Mouse (Mus musculus): Measurements from ENCODE around the gene Cckar. TPM values are rescaled to one million over a fixed set of nuclear protein-coding genes. Genes with fewer than 3 reads are reported as not detected.

Cckar gene
- total and polyA plus RNA-seq, 3 experiments, result not detected

GRCm38 (mm10) chr5:53662413-53662812 lies 45.1 kb downstream of the Cckar start:
- no peaks in the 10 kb centered on the region for H3K9me3 ChIP-seq (replicated peaks; ENCODE audit: low read length)
- H3K27ac ChIP-seq (ENCODE audit: insufficient read depth, low read depth), result no peak overlapping the region
- H3K27me3 ChIP-seq (replicated peaks), result no peaks in the 10 kb centered on the region
- dilution Hi-C loops (cut with MboI; ENCODE audit: extremely low pct_ligation_motif_present, extremely low pct_unique_long_range_greater_than_20kb, low sequenced_read_pairs) (no loop called here), in situ Hi-C loops (cut with MboI; ENCODE audit: low pct_ligation_motif_present, low pct_unique_long_range_greater_than_20kb, low sequenced_read_pairs) (no loop called here)
- DNase-seq (ENCODE audit: extremely low read depth), result no peak
- no peak for TF ChIP-seq NRF1 (IDR thresholded peaks at IDR 0.05; ENCODE audit: low read depth, low read length)
- no peak for TF ChIP-seq USF2 (conservative IDR thresholded peaks at IDR 0.05; ENCODE audit: low read depth, low read length)
- TF ChIP-seq TCF12 (IDR thresholded peaks at IDR 0.05; ENCODE audit: low read depth, low read length), result no peak
- no peak for TF ChIP-seq POLR2AphosphoS2 (IDR thresholded peaks at IDR 0.05; ENCODE audit: low read depth, low read length)
- TF ChIP-seq JUND (conservative IDR thresholded peaks at IDR 0.05; ENCODE audit: low read depth, low read length), result no peak
- TF ChIP-seq IRF4 (IDR thresholded peaks at IDR 0.05; ENCODE audit: low read depth, low read length), result no peak
- TF ChIP-seq KAT2A (IDR thresholded peaks at IDR 0.05; ENCODE audit: insufficient replicate concordance, low read length), result no peak
- no peak for TF ChIP-seq MXI1 (IDR thresholded peaks at IDR 0.05; ENCODE audit: low read depth, low read length)
- no peak for TF ChIP-seq UBTF (IDR thresholded peaks at IDR 0.05; ENCODE audit: low read depth, low read length)
- TF ChIP-seq NELFE (IDR thresholded peaks at IDR 0.05; ENCODE audit: low read depth, low read length), result no peak
- peaks cover 12 to 32% of the 10 kb centered on the region in 2 experiments for H3K36me3 ChIP-seq (replicated peaks in 1 of 2; ENCODE audit: control insufficient read depth in 1 of 2, insufficient read depth in 1 of 2, low read length in 1 of 2)
- H3K79me2 ChIP-seq (replicated peaks; ENCODE audit: control insufficient read depth, extremely low read depth, insufficient read depth, poor library complexity, severe bottlenecking), result no peaks in the 10 kb centered on the region
- no peak overlapping the region for H3K4me3 ChIP-seq (replicated peaks in 1 of 3; ENCODE audit: low read depth in 2 of 3, low read length in 2 of 3, poor library complexity in 1 of 3)
- H3K9ac ChIP-seq (ENCODE audit: insufficient read depth, low read depth), result no peak overlapping the region
- H3K4me1 ChIP-seq (ENCODE audit: control insufficient read depth in 1 of 2, insufficient read depth in 2 of 2), result peaks cover 0 to 17% of the 10 kb centered on the region in 2 experiments; a peak in 1 of 4 replicates
- H3K4me2 ChIP-seq (ENCODE audit: insufficient read depth, low read depth, poor library complexity, severe bottlenecking), result no peak overlapping the region

- Histone ChIP-seq H3K27me3 (replicated peaks) (no peaks in the 10 kb centered on the region), H3K9me3 (replicated peaks; ENCODE audit: low read length) (no peaks in the 10 kb centered on the region), H3K4me3 (replicated peaks in 1 of 3; ENCODE audit: low read depth in 2 of 3, low read length in 2 of 3, poor library complexity in 1 of 3) (no peak overlapping the region), H3K4me1 (ENCODE audit: control insufficient read depth in 1 of 2, insufficient read depth in 2 of 2) (peaks cover 0 to 17% of the 10 kb centered on the region in 2 experiments; a peak in 1 of 4 replicates), H3K79me2 (replicated peaks; ENCODE audit: control insufficient read depth, extremely low read depth, insufficient read depth, poor library complexity, severe bottlenecking) (no peaks in the 10 kb centered on the region), H3K9ac (ENCODE audit: insufficient read depth, low read depth) (no peak overlapping the region), H3K36me3 (replicated peaks in 1 of 2; ENCODE audit: control insufficient read depth in 1 of 2, insufficient read depth in 1 of 2, low read length in 1 of 2) (peaks cover 13 to 40% of the 10 kb centered on the region in 2 experiments), H3K4me2 (ENCODE audit: insufficient read depth, low read depth, poor library complexity, severe bottlenecking) (no peak overlapping the region), H3K27ac (ENCODE audit: insufficient read depth, low read depth) (no peak overlapping the region)
- no peak for DNase-seq (ENCODE audit: extremely low read depth)
- dilution Hi-C loops (cut with MboI; ENCODE audit: extremely low pct_ligation_motif_present, extremely low pct_unique_long_range_greater_than_20kb, low sequenced_read_pairs) (no loop called here), in situ Hi-C loops (cut with MboI; ENCODE audit: low pct_ligation_motif_present, low pct_unique_long_range_greater_than_20kb, low sequenced_read_pairs) (no loop called here)
- TF ChIP-seq TBP (conservative IDR thresholded peaks at IDR 0.05; ENCODE audit: low read depth, low read length) (no peak), UBTF (IDR thresholded peaks at IDR 0.05; ENCODE audit: low read depth, low read length) (no peak), MAZ (IDR thresholded peaks at IDR 0.05; ENCODE audit: low read depth, low read length) (no peak), MAX (IDR thresholded peaks at IDR 0.05; ENCODE audit: low read length) (no peak), RCOR1 (conservative IDR thresholded peaks at IDR 0.05; ENCODE audit: low read depth, low read length) (no peak)
These were observed 46.0 kb downstream of the Cckar start for GRCm38 (mm10) chr5:53661508-53661907.

GRCm38 (mm10) chr5:53657925-53658324 lies 49.6 kb downstream of the Cckar start:
- DNase-seq (ENCODE audit: extremely low read depth), result no peak
- TF ChIP-seq CHD2 (IDR thresholded peaks at IDR 0.05; ENCODE audit: low read length) (no peak), CHD1 (IDR thresholded peaks at IDR 0.05; ENCODE audit: low read depth, low read length) (no peak), USF1 (IDR thresholded peaks at IDR 0.05; ENCODE audit: low read depth, low read length) (no peak), ZMIZ1 (IDR thresholded peaks at IDR 0.05; ENCODE audit: low read depth, low read length) (no peak), MEF2A (IDR thresholded peaks at IDR 0.05; ENCODE audit: borderline replicate concordance, low read depth, low read length) (no peak), MXI1 (IDR thresholded peaks at IDR 0.05; ENCODE audit: low read depth, low read length) (no peak), JUND (conservative IDR thresholded peaks at IDR 0.05; ENCODE audit: low read depth, low read length) (no peak), TCF12 (IDR thresholded peaks at IDR 0.05; ENCODE audit: low read depth, low read length) (no peak), JUN (IDR thresholded peaks at IDR 0.05; ENCODE audit: insufficient read depth, low read depth, low read length) (no peak), ZC3H11A (IDR thresholded peaks at IDR 0.05; ENCODE audit: low read depth, low read length) (no peak), MAZ (IDR thresholded peaks at IDR 0.05; ENCODE audit: low read depth, low read length) (no peak), BHLHE40 (IDR thresholded peaks at IDR 0.05; ENCODE audit: low read depth, low read length) (no peak), CTCF (conservative IDR thresholded peaks at IDR 0.05 in 1 of 2, IDR thresholded peaks at IDR 0.05 in 1 of 2; ENCODE audit: low read depth in 2 of 2, low read length in 2 of 2) (peak in 1 of 2 experiments; percentile 53; a peak in 2 of 4 replicates), HCFC1 (IDR thresholded peaks at IDR 0.05; ENCODE audit: low read depth, low read length) (no peak), UBTF (IDR thresholded peaks at IDR 0.05; ENCODE audit: low read depth, low read length) (no peak), POLR2A (IDR thresholded peaks at IDR 0.05; ENCODE audit: low read depth, low read length) (no peak), MAFK (IDR thresholded peaks at IDR 0.05; ENCODE audit: insufficient replicate concordance, low read length) (no peak)

More at GRCm38 (mm10) chr5:53657925-53658324, 49.6 kb downstream of the Cckar start:
- dilution Hi-C loops (cut with MboI; ENCODE audit: extremely low pct_ligation_motif_present, extremely low pct_unique_long_range_greater_than_20kb, low sequenced_read_pairs), result no loop called here
- H3K4me1 ChIP-seq (ENCODE audit: control insufficient read depth in 1 of 2, insufficient read depth in 2 of 2), result peaks cover 0 to 3% of the 10 kb centered on the region in 2 experiments; a peak in 1 of 4 replicates
- H3K4me2 ChIP-seq (ENCODE audit: insufficient read depth, low read depth, poor library complexity, severe bottlenecking), result no peak overlapping the region
- no peak overlapping the region for H3K4me3 ChIP-seq (replicated peaks in 1 of 3; ENCODE audit: low read depth in 2 of 3, low read length in 2 of 3, poor library complexity in 1 of 3)
- H3K9ac ChIP-seq (ENCODE audit: insufficient read depth, low read depth), result no peak overlapping the region
- H3K36me3 ChIP-seq (replicated peaks in 1 of 2; ENCODE audit: control insufficient read depth in 1 of 2, insufficient read depth in 1 of 2, low read length in 1 of 2), result peaks cover 21 to 50% of the 10 kb centered on the region in 2 experiments
- no peaks in the 10 kb centered on the region for H3K27me3 ChIP-seq (replicated peaks)
- H3K27ac ChIP-seq (ENCODE audit: insufficient read depth, low read depth), result no peak overlapping the region
- in situ Hi-C loops (cut with MboI; ENCODE audit: low pct_ligation_motif_present, low pct_unique_long_range_greater_than_20kb, low sequenced_read_pairs), result no loop called here
- H3K9me3 ChIP-seq (replicated peaks; ENCODE audit: low read length), result no peaks in the 10 kb centered on the region
- H3K79me2 ChIP-seq (replicated peaks; ENCODE audit: control insufficient read depth, extremely low read depth, insufficient read depth, poor library complexity, severe bottlenecking), result no peaks in the 10 kb centered on the region
